Mouse (Mus musculus): ENCODE measurements around the gene Ptpn3.

DNA sequence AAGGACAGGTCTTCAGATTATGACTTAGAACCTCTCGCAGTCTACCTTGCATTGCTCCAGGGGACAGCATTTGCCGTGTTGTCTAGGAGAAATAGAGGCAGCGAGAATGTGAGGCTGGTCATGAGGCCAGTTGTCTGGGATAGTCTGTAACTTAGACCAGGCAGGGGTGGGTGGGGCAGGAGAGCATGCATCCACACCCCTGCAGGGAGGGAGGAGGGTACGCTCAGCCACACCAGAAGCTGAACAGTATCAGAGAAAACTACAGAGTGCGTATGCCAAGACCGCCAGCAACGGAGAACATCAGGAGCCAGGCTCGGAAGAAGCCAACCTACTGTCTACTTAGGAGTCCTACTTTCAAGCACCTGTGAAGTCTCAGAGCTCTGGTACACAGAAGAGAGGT lies 116.2 kb downstream of the Ptpn3 start:
- TF ChIP-seq POLR2A (IDR thresholded peaks at IDR 0.05; ENCODE audit: low read depth, low read length) (no peak), CTCF (IDR thresholded peaks at IDR 0.05; ENCODE audit: extremely low read depth, insufficient read length, insufficient replicate concordance, low read depth, low read length) (no peak)
